Mouse (Mus musculus): ENCODE results near the gene Npl.
"Not testable (repeated sequence)": the region's sequence is repeated elsewhere in the genome, so short reads cannot be mapped to it uniquely, and the experiment has no call there.

The Npl gene

GRCm38 (mm10) chr1:153486767-153487499 is 62.9 kb downstream of the Npl start:
- peak; percentile 75 for DNase-seq

- DNase-seq: not testable (repeated sequence)
Observed at GRCm38 (mm10) chr1:153486120-153486519, 63.7 kb downstream of the Npl start.

- DNase-seq: no peak
Observed at GRCm38 (mm10) chr1:153485201-153485796, 64.5 kb downstream of the Npl start.

GRCm38 (mm10) chr1:153481025-153481412 is 68.8 kb downstream of the Npl start:
- DNase-seq: no peak

GRCm38 (mm10) chr1:153480386-153481024 is 69.3 kb downstream of the Npl start:
- peak; percentile 87 for DNase-seq

- no peak for DNase-seq
Observed at GRCm38 (mm10) chr1:153479296-153479695, 70.5 kb downstream of the Npl start.

- no peak for DNase-seq
Observed at GRCm38 (mm10) chr1:153461796-153462195, 88.0 kb downstream of the Npl start.

- no peak for DNase-seq
Observed at GRCm38 (mm10) chr1:153456137-153456536, 93.7 kb downstream of the Npl start.

GRCm38 (mm10) chr1:153453146-153453642 is 96.7 kb downstream of the Npl start:
- no peak for DNase-seq

All from lung, postnatal 36 days (tissue).